Mouse (Mus musculus) limb, embryonic 12.5 days (tissue): ENCODE measurements around the gene Htr2a. TPM values are rescaled to one million over a fixed set of nuclear protein-coding genes. Genes with fewer than 3 reads are reported as not detected.

ENCODE experiments used
- ATAC-seq: fragments of 200-750 bp; cut with Nextera tagmentation; 2 replicates; pipeline ENCODE4 v1.8.0; 2017; ENCODE audit warnings: low read depth, moderate TSS enrichment; ENCODE audit not compliant: insufficient number of reproducible peaks, insufficient read depth, low FRiP score, low TSS enrichment
- H3K27ac ChIP-seq: fragments of 300-500 bp; sonication (generic); 2 replicates; pipeline ENCODE4 v1.5.1; 2016; ENCODE audit warnings: mild to moderate bottlenecking, moderate library complexity
- H3K27me3 ChIP-seq: fragments of 300-500 bp; sonication (generic); 2 replicates; pipeline ENCODE4 v1.6.1; 2016; ENCODE audit warnings: mild to moderate bottlenecking, moderate library complexity
- H3K36me3 ChIP-seq: fragments of 300-500 bp; sonication (generic); 2 replicates; pipeline ENCODE4 v1.6.1; 2016; ENCODE audit warnings: mild to moderate bottlenecking, moderate library complexity
- H3K4me1 ChIP-seq: fragments of 300-500 bp; sonication (generic); replicated peaks from 2 replicates; pipeline ENCODE4 v1.6.1; 2016
- H3K4me2 ChIP-seq: fragments of 300-500 bp; sonication (generic); 2 replicates; pipeline ENCODE4 v1.6.1; 2016; ENCODE audit warnings: mild to moderate bottlenecking, moderate library complexity
- H3K4me3 ChIP-seq: fragments of 300-500 bp; sonication (generic); replicated peaks from 2 replicates; pipeline ENCODE4 v1.5.1; 2016; ENCODE audit warnings: mild to moderate bottlenecking
- H3K9ac ChIP-seq: fragments of 300-500 bp; sonication (generic); replicated peaks from 2 replicates; pipeline ENCODE4 v1.6.1; 2016; ENCODE audit warnings: mild to moderate bottlenecking, moderate library complexity
- H3K9me3 ChIP-seq: fragments of 300-500 bp; sonication (generic); 2 replicates; pipeline ENCODE4 v1.6.1; 2016; ENCODE audit warnings: mild to moderate bottlenecking, moderate library complexity
- WGBS: fragments of 180-500 bp; shearing (Covaris S2); methylation state at CpG from one replicate; pipeline ENCODE4 v1.1.7; 2016; 5-methylcytosine and 5-hydroxymethylcytosine counted together
- polyA plus RNA-seq: library from polyadenylated mRNA; unstranded; fragments of >200 nt; fragmentation: Nextera tagmentation; extraction: Ambion mirVana; gene quantifications from 2 replicates; pipeline ENCODE4 v1.2.1, GENCODE M21; 2016

Gene Htr2a
- polyA plus RNA-seq, 1 experiment from 2014 or later, result 0.18 TPM

DNA sequence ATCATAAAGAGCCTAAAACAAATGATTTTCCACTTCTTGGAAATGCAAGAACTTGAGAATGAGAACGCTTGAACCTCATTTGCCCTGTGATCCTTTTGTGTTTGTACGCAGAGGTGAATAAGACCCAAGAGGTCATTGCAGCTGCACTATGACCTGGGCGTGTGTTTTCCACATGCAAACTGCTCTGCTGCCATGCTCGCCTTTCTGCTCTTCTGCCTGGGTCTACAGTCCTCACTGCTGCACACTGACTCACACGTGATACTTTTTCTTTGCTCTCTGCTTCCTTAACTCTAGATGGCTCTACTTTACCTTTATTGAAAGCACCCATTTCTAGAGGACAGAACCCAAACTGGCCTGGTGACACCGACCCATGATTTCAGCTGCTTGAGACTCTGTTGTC is 9.4 kb downstream of the Htr2a start:
- Histone ChIP-seq H3K4me1 (no peaks in the 10 kb centered on the region), H3K27me3 (no peaks in the 10 kb centered on the region), H3K27ac (no peak overlapping the region), H3K4me2 (no peak overlapping the region), H3K9me3 (no peaks in the 10 kb centered on the region), H3K36me3 (no peaks in the 10 kb centered on the region), H3K4me3 (no peak overlapping the region), H3K9ac (no peak overlapping the region)
- 85% methylated on average over 6 of the region's 6 CpGs for WGBS
- no peak for ATAC-seq

DNA sequence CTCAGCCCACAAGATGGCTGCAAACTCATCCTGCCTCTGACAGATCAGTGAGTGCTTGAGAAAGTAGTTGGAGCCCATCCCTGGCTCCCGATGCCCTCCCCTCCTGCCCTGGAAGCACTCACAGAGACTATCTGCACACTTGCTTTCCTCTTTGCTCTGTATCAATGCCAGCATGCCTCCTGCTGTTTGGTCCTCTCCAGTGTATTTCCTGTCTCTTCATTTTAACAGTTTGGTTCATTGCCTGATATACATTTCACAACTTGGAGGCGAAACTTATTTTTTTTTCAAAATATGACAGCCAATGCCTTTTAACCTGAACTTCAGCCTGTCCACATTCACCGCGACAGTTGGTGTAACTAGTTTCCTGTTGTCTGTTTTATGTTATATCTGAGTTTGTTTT is 11.0 kb downstream of the Htr2a start:
- H3K4me2 ChIP-seq, result no peak overlapping the region
- H3K9me3 ChIP-seq, result no peaks in the 10 kb centered on the region
- H3K36me3 ChIP-seq, result no peaks in the 10 kb centered on the region
- H3K4me3 ChIP-seq, result no peak overlapping the region
- no peaks in the 10 kb centered on the region for H3K4me1 ChIP-seq
- no peak overlapping the region for H3K9ac ChIP-seq
- no peak for ATAC-seq
- H3K27me3 ChIP-seq, result no peaks in the 10 kb centered on the region
- 76% methylated on average over 4 of the region's 4 CpGs for WGBS
- no peak overlapping the region for H3K27ac ChIP-seq

DNA sequence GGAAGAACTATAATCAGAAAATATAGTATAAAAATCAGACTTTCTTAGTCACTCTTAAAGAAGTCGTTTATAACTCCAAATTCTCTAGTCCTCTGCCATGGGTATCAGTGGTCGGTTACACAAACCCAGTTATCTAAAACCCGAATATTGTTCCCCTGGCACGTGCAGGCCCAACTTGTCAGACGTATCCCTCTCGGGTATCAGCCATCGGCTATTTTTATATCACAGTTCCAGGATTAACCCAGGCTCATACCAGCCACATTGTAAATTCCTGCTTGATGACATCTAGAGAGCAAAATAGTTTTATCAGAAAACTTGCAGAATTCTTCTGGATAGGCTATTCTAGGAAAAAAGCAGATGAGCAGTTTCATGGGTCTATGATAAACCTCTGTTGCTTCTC is 16.6 kb downstream of the Htr2a start:
- H3K27ac ChIP-seq, result no peak overlapping the region
- H3K27me3 ChIP-seq, result no peaks in the 10 kb centered on the region
- H3K4me1 ChIP-seq, result no peaks in the 10 kb centered on the region
- WGBS, result 76% methylated on average over 7 of the region's 7 CpGs
- H3K4me3 ChIP-seq, result no peak overlapping the region
- ATAC-seq, result no peak
- H3K9ac ChIP-seq, result no peak overlapping the region
- no peak overlapping the region for H3K4me2 ChIP-seq
- H3K36me3 ChIP-seq, result no peaks in the 10 kb centered on the region
- no peaks in the 10 kb centered on the region for H3K9me3 ChIP-seq

DNA sequence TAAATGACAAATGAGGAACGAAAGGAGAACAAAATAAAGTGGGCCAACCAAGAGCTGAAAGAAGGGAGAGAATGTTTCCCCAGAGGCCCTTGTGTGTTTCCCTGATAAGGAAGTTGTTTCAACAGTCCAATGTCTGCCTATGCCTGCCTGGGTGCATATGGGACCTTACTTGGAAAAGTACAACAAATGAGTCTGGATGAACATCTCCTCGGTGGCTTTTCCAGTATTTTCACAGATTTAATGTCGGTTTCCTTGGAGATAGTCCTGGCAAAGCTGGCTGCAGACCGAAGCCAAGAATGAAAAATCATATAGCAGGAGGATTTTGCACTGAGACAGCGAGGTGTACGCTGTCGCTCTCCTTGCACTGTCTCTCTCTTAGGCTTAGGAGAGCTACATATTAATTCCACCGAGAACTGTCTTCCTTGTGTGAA is 18.8 kb downstream of the Htr2a start:
- WGBS, result 91% methylated on average over 8 of the region's 8 CpGs
- Histone ChIP-seq H3K4me3 (no peak overlapping the region), H3K4me1 (no peaks in the 10 kb centered on the region), H3K27me3 (no peaks in the 10 kb centered on the region), H3K4me2 (no peak overlapping the region), H3K9ac (no peak overlapping the region), H3K36me3 (no peaks in the 10 kb centered on the region), H3K27ac (no peak overlapping the region), H3K9me3 (no peaks in the 10 kb centered on the region)
- no peak for ATAC-seq

DNA sequence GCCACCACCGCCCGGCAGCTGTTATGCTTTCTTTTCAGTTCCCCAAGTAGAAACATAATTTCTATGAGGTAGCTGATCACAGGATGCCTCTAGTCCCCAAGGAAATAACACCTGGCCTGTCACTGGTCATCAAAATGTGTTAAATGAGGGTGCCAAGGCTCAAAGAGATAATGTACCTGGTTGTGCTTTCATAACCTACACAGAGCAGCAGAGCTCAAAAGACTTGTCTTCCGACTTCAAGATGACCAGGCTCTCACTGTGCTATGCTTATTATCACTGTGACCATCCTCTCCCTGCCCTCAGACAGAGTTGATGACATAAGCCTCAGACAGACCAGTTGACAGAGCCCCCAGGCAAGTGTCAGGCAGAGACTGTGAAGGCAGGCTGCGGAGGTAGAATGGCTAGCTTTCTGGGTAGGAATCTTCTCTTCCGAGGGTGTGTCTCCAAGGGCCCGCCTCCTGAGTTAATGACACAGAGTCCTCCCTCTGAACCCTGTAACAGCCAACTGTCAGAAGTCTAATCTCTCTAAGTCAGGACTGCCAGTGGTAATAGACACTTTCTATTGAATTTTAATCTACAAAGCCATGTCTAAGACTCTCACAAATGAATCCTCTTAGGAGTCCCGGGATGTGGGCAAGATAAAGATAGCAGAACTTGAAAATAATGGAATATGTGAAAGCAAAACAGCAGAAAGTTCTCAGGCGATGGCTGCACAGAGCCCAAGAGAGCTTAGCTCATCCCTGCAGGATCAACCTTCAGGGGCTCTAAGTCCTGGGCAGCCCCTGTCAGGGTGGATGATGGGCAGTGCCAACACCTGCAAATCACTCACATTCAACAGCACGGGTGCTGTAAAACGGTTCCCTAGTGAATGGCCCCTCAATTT is 31.7 kb downstream of the Htr2a start:
- H3K27me3 ChIP-seq, result no peaks in the 10 kb centered on the region
- H3K4me1 ChIP-seq, result no peaks in the 10 kb centered on the region
- H3K4me3 ChIP-seq, result no peak overlapping the region
- no peaks in the 10 kb centered on the region for H3K9me3 ChIP-seq
- ATAC-seq, result no peak
- no peaks in the 10 kb centered on the region for H3K36me3 ChIP-seq
- WGBS, result 76% methylated on average over 10 of the region's 10 CpGs
- H3K27ac ChIP-seq, result no peak overlapping the region
- no peak overlapping the region for H3K9ac ChIP-seq
- H3K4me2 ChIP-seq, result no peak overlapping the region

DNA sequence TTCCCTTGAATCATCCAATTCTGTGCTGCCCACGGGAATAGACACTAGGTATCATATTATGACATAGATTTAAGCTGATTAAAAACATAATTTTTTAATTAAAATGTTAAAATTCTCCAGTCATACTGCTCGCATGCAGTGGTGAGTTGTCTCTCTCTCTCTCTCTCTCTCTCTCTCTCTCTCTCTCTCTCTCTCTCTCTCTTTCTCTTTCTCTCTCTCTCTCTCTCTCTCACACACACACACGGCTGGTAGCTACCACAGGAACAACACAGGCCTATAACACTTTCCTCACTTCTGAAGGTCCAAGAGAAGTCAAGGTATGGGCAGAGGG is 32.3 kb downstream of the Htr2a start:
- Histone ChIP-seq H3K4me2 (no peak overlapping the region), H3K27me3 (no peaks in the 10 kb centered on the region), H3K4me1 (no peaks in the 10 kb centered on the region), H3K4me3 (no peak overlapping the region), H3K9ac (no peak overlapping the region), H3K9me3 (no peaks in the 10 kb centered on the region), H3K36me3 (no peaks in the 10 kb centered on the region), H3K27ac (no peak overlapping the region)
- 77% methylated on average over 3 of the region's 3 CpGs for WGBS
- ATAC-seq, result no peak

DNA sequence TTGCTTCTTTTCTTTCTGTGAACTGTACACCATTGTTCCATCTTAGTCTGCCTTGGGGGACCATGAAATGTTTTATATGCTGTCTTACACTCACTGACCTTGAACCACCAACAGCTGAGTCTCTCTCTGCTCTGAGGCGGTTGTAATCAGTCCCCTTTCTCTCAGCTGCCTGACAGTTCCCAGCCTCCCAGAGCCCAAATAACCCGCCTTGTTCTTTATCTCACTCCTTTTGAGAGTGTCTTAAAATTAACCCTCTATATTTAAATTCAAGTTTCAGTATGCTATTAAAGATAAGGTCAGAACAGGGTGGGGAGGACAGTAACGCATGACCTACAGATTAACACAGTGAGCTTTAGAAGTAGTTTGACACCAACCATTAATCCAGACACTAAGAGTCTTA is 32.9 kb downstream of the Htr2a start:
- H3K27ac ChIP-seq, result no peak overlapping the region
- no peak overlapping the region for H3K4me2 ChIP-seq
- H3K27me3 ChIP-seq, result no peaks in the 10 kb centered on the region
- no peak for ATAC-seq
- H3K9me3 ChIP-seq, result no peaks in the 10 kb centered on the region
- H3K36me3 ChIP-seq, result no peaks in the 10 kb centered on the region
- no peak overlapping the region for H3K9ac ChIP-seq
- WGBS, result 74% methylated on average over 3 of the region's 3 CpGs
- H3K4me3 ChIP-seq, result no peak overlapping the region
- no peaks in the 10 kb centered on the region for H3K4me1 ChIP-seq

DNA sequence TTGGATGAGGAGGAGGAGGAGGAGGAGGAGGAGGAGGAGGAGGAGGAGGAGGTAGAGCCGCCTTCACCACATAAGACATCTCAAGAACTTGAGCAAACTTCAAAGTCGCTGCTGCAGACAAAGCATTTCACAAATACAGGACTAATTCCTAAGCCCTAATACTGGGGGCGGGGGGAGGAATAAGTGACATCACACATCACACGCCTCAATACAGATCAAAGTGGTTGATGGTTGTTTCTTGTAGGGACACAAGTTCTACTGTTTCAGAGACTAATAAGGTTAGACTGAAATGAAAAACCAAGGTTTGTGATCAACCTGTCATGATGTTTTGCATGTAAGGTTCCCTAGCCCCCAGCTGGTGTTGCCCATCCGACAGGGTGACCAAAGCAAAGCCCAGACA is 39.2 kb downstream of the Htr2a start:
- ATAC-seq, result no peak
- 90% methylated on average over 5 of the region's 5 CpGs for WGBS
- H3K4me2 ChIP-seq, result no peak overlapping the region

DNA sequence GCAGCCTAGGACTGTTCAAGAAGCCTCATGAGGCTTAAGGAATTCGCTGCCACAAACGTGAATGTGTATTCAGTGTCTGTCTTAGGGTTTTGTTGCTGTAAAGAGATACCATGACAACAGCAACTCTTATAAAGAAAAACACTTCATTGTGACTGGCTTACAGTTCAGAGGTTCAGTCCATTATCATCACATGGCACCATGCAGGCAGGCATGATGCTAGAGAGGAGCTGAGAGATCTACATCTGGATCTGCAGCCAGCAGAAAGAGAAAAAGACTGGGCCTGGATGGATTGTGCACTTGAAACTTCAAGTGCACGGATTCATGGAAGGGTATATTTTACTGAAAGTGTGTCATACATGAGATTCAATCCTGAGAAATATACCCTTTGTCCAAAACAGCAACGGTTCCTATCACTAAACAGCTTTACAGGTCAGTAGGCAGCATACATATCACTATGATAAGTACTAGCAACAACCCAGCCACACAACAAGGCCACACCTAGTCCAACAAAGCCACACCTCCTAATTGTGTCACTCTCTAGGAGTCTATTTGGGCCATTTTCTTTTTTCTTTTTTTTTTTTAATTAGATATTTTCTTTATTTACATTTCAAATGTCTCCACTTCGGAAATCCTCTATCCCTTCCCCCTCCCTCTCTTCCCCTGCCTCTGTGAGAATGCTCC is 43.8 kb downstream of the Htr2a start:
- Histone ChIP-seq H3K4me2 (no peak overlapping the region), H3K9me3 (no peaks in the 10 kb centered on the region), H3K4me1 (no peaks in the 10 kb centered on the region), H3K36me3 (no peaks in the 10 kb centered on the region), H3K27me3 (no peaks in the 10 kb centered on the region), H3K9ac (no peak overlapping the region), H3K4me3 (no peak overlapping the region), H3K27ac (no peak overlapping the region)
- WGBS, result 81% methylated on average over 5 of the region's 5 CpGs
- ATAC-seq, result no peak

More for the DNA sequence above, 39.2 kb downstream of the Htr2a start:
- Histone ChIP-seq H3K4me3 (no peak overlapping the region), H3K27ac (no peak overlapping the region), H3K27me3 (no peaks in the 10 kb centered on the region), H3K36me3 (no peaks in the 10 kb centered on the region), H3K4me1 (no peaks in the 10 kb centered on the region), H3K9me3 (no peaks in the 10 kb centered on the region), H3K9ac (no peak overlapping the region)

DNA sequence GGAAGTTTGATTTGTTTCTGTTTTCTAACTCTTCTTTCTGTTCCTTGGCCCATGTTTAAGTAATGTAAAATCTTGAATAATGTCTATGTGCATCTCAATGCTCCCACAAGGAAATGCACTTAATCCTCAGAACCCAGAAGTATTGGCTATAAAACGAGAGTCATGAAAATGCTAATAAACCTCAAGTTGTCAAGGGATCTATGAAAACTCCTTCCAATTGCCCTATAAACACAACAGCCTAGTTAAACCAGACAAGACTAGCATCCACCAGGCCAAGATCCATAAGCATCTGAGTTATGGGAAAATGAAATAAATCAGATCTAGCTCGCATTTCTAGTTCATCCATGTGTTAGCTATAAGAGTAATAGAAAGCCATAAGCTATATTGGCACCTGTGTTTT is 51.3 kb downstream of the Htr2a start:
- Histone ChIP-seq H3K36me3 (no peaks in the 10 kb centered on the region), H3K9me3 (no peaks in the 10 kb centered on the region), H3K4me2 (no peak overlapping the region), H3K4me1 (peaks cover 15% of the 10 kb centered on the region), H3K9ac (no peak overlapping the region), H3K27ac (no peak overlapping the region), H3K4me3 (no peak overlapping the region), H3K27me3 (no peaks in the 10 kb centered on the region)
- ATAC-seq, result no peak
- 61% methylated on average over 2 of the region's 2 CpGs for WGBS

DNA sequence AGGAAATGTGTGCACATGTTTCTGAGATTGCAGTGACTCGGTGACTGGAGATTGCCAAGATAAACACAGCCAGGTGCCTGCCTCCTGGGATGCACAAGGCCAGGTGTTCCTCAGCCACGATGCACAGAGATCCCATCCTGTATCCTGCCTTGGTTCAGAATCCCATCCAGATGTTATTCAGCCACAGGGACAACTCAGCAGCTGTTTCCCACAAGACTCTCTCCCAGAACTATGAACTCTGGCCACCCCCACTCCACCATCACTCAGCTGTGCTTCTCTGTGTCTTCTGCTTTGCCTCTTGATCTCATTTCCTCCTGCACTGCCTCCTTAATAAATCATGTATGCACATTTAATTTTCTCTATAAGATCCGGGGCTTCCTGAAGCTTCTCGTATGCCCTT is 56.1 kb downstream of the Htr2a start:
- ATAC-seq, result 0 out of 2 replicates have a peak, but pooled peaks have one; percentile 47
- H3K4me1 ChIP-seq, result peaks cover 7% of the 10 kb centered on the region

More for the DNA sequence above, 56.1 kb downstream of the Htr2a start:
- no peak overlapping the region for H3K27ac ChIP-seq
- no peaks in the 10 kb centered on the region for H3K36me3 ChIP-seq
- no peak overlapping the region for H3K4me2 ChIP-seq
- H3K4me3 ChIP-seq, result no peak overlapping the region
- no peaks in the 10 kb centered on the region for H3K27me3 ChIP-seq
- no peak overlapping the region for H3K9ac ChIP-seq
- no peaks in the 10 kb centered on the region for H3K9me3 ChIP-seq
- WGBS, result 45% methylated on average over 4 of the region's 4 CpGs
